Mouse (Mus musculus): ENCODE measurements around the gene Itgb7. TPM values are rescaled to one million over a fixed set of nuclear protein-coding genes. Genes with fewer than 3 reads are reported as not detected.

The Itgb7 gene
- 1.1 and 1.2 TPM in 2 replicates for polyA plus RNA-seq (2015; fragmentation: Nextera tagmentation; extraction: Ambion mirVana)

GRCm38 (mm10) chr15:102231748-102232147 lies at the start of gene Itgb7:
TSS of gene Itgb7 (minus strand) at chr15:102231944.
- H3K9me3 ChIP-seq: no peaks in the 10 kb centered on the region
- H3K4me2 ChIP-seq: no peak within 1 kb of the TSS
- no peak within 1 kb of the TSS for H3K4me3 ChIP-seq
- 57% methylated on average over 6 of the region's 6 CpGs for WGBS
- no peaks in the 10 kb centered on the region for H3K27me3 ChIP-seq
- H3K36me3 ChIP-seq: no peaks in the 10 kb centered on the region
- no peak within 1 kb of the TSS for H3K27ac ChIP-seq (replicated peaks)
- H3K9ac ChIP-seq: no peak within 1 kb of the TSS
- no peak for ATAC-seq (ENCODE audit: low FRiP score, low read depth)
- H3K4me1 ChIP-seq (replicated peaks): no peaks in the 10 kb centered on the region

GRCm38 (mm10) chr15:102280623-102281022 lies 48.9 kb upstream of the Itgb7 start:
- Histone ChIP-seq H3K4me3 (peak overlapping the region; percentile 84; the same call in 1 of the 2 replicates), H3K36me3 (0 out of 2 replicates have a peak, but pooled peaks cover 21% of the 10 kb centered on the region), H3K4me1 (replicated peaks) (peaks cover 23% of the 10 kb centered on the region), H3K9ac (no peak overlapping the region), H3K27me3 (no peaks in the 10 kb centered on the region), H3K9me3 (no peaks in the 10 kb centered on the region), H3K27ac (replicated peaks) (no peak overlapping the region), H3K4me2 (peak overlapping the region; percentile 79)
- ATAC-seq (ENCODE audit: low FRiP score, low read depth): no peak
- 95% methylated on average over 19 of the region's 19 CpGs for WGBS

GRCm38 (mm10) chr15:102279783-102280520 lies 48.2 kb upstream of the Itgb7 start:
- peak; percentile 44 for ATAC-seq (ENCODE audit: low FRiP score, low read depth)
- 0 out of 2 replicates have a peak, but pooled peaks cover 21% of the 10 kb centered on the region for H3K36me3 ChIP-seq
- peaks cover 23% of the 10 kb centered on the region for H3K4me1 ChIP-seq (replicated peaks)
- H3K4me2 ChIP-seq: peak overlapping the region; percentile 79
- peak overlapping the region; percentile 90 for H3K27ac ChIP-seq (replicated peaks)
- peak overlapping the region; percentile 86 for H3K9ac ChIP-seq
- no peaks in the 10 kb centered on the region for H3K27me3 ChIP-seq
- WGBS: 33% methylated on average over 13 of the region's 13 CpGs
- no peaks in the 10 kb centered on the region for H3K9me3 ChIP-seq
- peak overlapping the region; percentile 84 for H3K4me3 ChIP-seq

GRCm38 (mm10) chr15:102279092-102279782 lies 47.5 kb upstream of the Itgb7 start, which contains the start of gene Mfsd5:
TSS of gene Mfsd5 (plus strand) at chr15:102279454.
- peaks cover 23% of the 10 kb centered on the region for H3K4me1 ChIP-seq (replicated peaks)
- H3K27ac ChIP-seq (replicated peaks): peak within 1 kb of the TSS; percentile 90
- 0 out of 2 replicates have a peak, but pooled peaks cover 21% of the 10 kb centered on the region for H3K36me3 ChIP-seq
- peak within 1 kb of the TSS; percentile 86 for H3K9ac ChIP-seq
- no peaks in the 10 kb centered on the region for H3K9me3 ChIP-seq
- H3K27me3 ChIP-seq: no peaks in the 10 kb centered on the region
- WGBS: under 1% methylated on average over 63 of the region's 65 CpGs
- H3K4me2 ChIP-seq: peak within 1 kb of the TSS; percentile 79
- peak within 1 kb of the TSS; percentile 84 for H3K4me3 ChIP-seq
- peak; percentile 95 for ATAC-seq (ENCODE audit: low FRiP score, low read depth)

GRCm38 (mm10) chr15:102278726-102279091 lies 47.0 kb upstream of the Itgb7 start:
- Histone ChIP-seq H3K9ac (peak overlapping the region; percentile 86), H3K36me3 (0 out of 2 replicates have a peak, but pooled peaks cover 21% of the 10 kb centered on the region), H3K4me2 (peak overlapping the region; percentile 79), H3K27me3 (no peaks in the 10 kb centered on the region), H3K27ac (replicated peaks) (peak overlapping the region; percentile 90), H3K4me1 (replicated peaks) (peaks cover 23% of the 10 kb centered on the region), H3K9me3 (no peaks in the 10 kb centered on the region), H3K4me3 (peak overlapping the region; percentile 84)
- ATAC-seq (ENCODE audit: low FRiP score, low read depth): no peak
- 33% methylated on average over 7 of the region's 7 CpGs for whole genome bisulfite sequencing

GRCm38 (mm10) chr15:102273982-102274716 lies 42.4 kb upstream of the Itgb7 start:
- H3K36me3 ChIP-seq: no peaks in the 10 kb centered on the region
- H3K9me3 ChIP-seq: no peaks in the 10 kb centered on the region
- H3K4me2 ChIP-seq: no peak overlapping the region
- no peak for ATAC-seq (ENCODE audit: low FRiP score, low read depth)
- H3K27ac ChIP-seq (replicated peaks): no peak overlapping the region
- peaks cover 22% of the 10 kb centered on the region; the same call in 1 of the 2 replicates for H3K27me3 ChIP-seq
- H3K9ac ChIP-seq: no peak overlapping the region
- no peak overlapping the region for H3K4me3 ChIP-seq
- 72% methylated on average over 6 of the region's 6 CpGs for WGBS
- H3K4me1 ChIP-seq (replicated peaks): peaks cover 4% of the 10 kb centered on the region; the same call in 1 of the 2 replicates

GRCm38 (mm10) chr15:102271441-102271840 lies 39.7 kb upstream of the Itgb7 start:
- Histone ChIP-seq H3K27me3 (peaks cover 22% of the 10 kb centered on the region; the same call in 1 of the 2 replicates), H3K9ac (no peak overlapping the region), H3K36me3 (no peaks in the 10 kb centered on the region), H3K4me3 (no peak overlapping the region), H3K27ac (replicated peaks) (no peak overlapping the region), H3K4me2 (no peak overlapping the region), H3K4me1 (replicated peaks) (no peaks in the 10 kb centered on the region; the same call in 1 of the 2 replicates), H3K9me3 (no peaks in the 10 kb centered on the region)
- WGBS: 21% methylated on average over 3 of the region's 3 CpGs
- ATAC-seq (ENCODE audit: low FRiP score, low read depth): no peak

- WGBS: 12% methylated on average over 21 of the region's 21 CpGs
- ATAC-seq (ENCODE audit: low FRiP score, low read depth): no peak
- no peak within 1 kb of the TSS for H3K9ac ChIP-seq
- no peaks in the 10 kb centered on the region for H3K9me3 ChIP-seq
- no peaks in the 10 kb centered on the region for H3K36me3 ChIP-seq
- no peak within 1 kb of the TSS for H3K4me3 ChIP-seq
- no peaks in the 10 kb centered on the region; the same call in 1 of the 2 replicates for H3K4me1 ChIP-seq (replicated peaks)
- no peak within 1 kb of the TSS for H3K27ac ChIP-seq (replicated peaks)
- peak within 1 kb of the TSS; percentile 11; the same call in 1 of the 2 replicates for H3K4me2 ChIP-seq
- H3K27me3 ChIP-seq: peaks cover 22% of the 10 kb centered on the region; the same call in 1 of the 2 replicates
These were observed 38.7 kb upstream of the Itgb7 start, which contains the start of gene Gm9918 for GRCm38 (mm10) chr15:102270274-102270960. TSS of gene Gm9918 (plus strand) at chr15:102270563.

GRCm38 (mm10) chr15:102265548-102265947 lies 33.8 kb upstream of the Itgb7 start:
- no peak for ATAC-seq (ENCODE audit: low FRiP score, low read depth)
- H3K9me3 ChIP-seq: no peaks in the 10 kb centered on the region
- H3K4me2 ChIP-seq: no peak overlapping the region
- H3K4me3 ChIP-seq: no peak overlapping the region
- peaks cover 19% of the 10 kb centered on the region; the same call in 1 of the 2 replicates for H3K27me3 ChIP-seq
- H3K9ac ChIP-seq: no peak overlapping the region
- no peaks in the 10 kb centered on the region for H3K36me3 ChIP-seq
- H3K27ac ChIP-seq (replicated peaks): no peak overlapping the region
- 94% methylated on average over 5 of the region's 5 CpGs for WGBS
- no peaks in the 10 kb centered on the region for H3K4me1 ChIP-seq (replicated peaks)

GRCm38 (mm10) chr15:102263037-102263436 lies 31.3 kb upstream of the Itgb7 start:
- no peak overlapping the region for H3K4me3 ChIP-seq
- H3K36me3 ChIP-seq: no peaks in the 10 kb centered on the region
- H3K9ac ChIP-seq: no peak overlapping the region
- H3K9me3 ChIP-seq: no peaks in the 10 kb centered on the region
- peaks cover 22% of the 10 kb centered on the region for H3K27me3 ChIP-seq
- no peak overlapping the region for H3K27ac ChIP-seq (replicated peaks)
- H3K4me2 ChIP-seq: no peak overlapping the region
- WGBS: 68% methylated on average over 2 of the region's 2 CpGs
- ATAC-seq (ENCODE audit: low FRiP score, low read depth): no peak
- H3K4me1 ChIP-seq (replicated peaks): peaks cover 8% of the 10 kb centered on the region

GRCm38 (mm10) chr15:102262582-102262981 lies 30.8 kb upstream of the Itgb7 start:
- Histone ChIP-seq H3K4me2 (no peak overlapping the region), H3K27me3 (peaks cover 26% of the 10 kb centered on the region), H3K9me3 (no peaks in the 10 kb centered on the region), H3K4me3 (no peak overlapping the region), H3K4me1 (replicated peaks) (peaks cover 13% of the 10 kb centered on the region), H3K9ac (no peak overlapping the region), H3K36me3 (no peaks in the 10 kb centered on the region), H3K27ac (replicated peaks) (no peak overlapping the region)
- 42% methylated on average over 7 of the region's 7 CpGs for WGBS
- no peak for ATAC-seq (ENCODE audit: low FRiP score, low read depth)
